In genomic region chr14:103900817-103901216, GRCm38 (mm10) we compare ENCODE assay signal across 26 mouse cellular contexts. TPM values are rescaled to one million over a fixed set of nuclear protein-coding genes. Genes with fewer than 3 reads are reported as not detected.
A peak's percentile ranks its signal among the peaks of the same experiment; 100 is the strongest.
DNase-seq lines count a peak whose midpoint lies in the region; ATAC-seq lines count a peak whose summit lies in the region.
"Had no signal": no experiment of that assay in that cellular context is flagged by ENCODE, and none has a peak within 500 bp of the region (broad histone marks: within the 10 kb centered on the region; RNA-seq: fewer than 3 reads in every experiment).

No protein-coding gene starts in this region.

- no peak overlapping the region for H3K9ac ChIP-seq in hindbrain, embryonic 14.5 days
- H3K9ac ChIP-seq: embryonic facial prominence, embryonic 12.5 days; embryonic facial prominence, embryonic 15.5 days; forebrain, embryonic 12.5 days; heart, embryonic 12.5 days; heart, embryonic 15.5 days; hindbrain, embryonic 12.5 days; intestine, embryonic 15.5 days had no signal

- H3K36me3 ChIP-seq in hindbrain, embryonic 10.5 days = no peaks in the 10 kb centered on the region
- H3K36me3 ChIP-seq in hindbrain, embryonic 14.5 days (replicated peaks; ENCODE audit: control insufficient read depth, insufficient read depth) = no peaks in the 10 kb centered on the region
- H3K36me3 ChIP-seq: embryonic facial prominence, embryonic 12.5 days; embryonic facial prominence, embryonic 15.5 days; forebrain, embryonic 12.5 days; heart, embryonic 12.5 days; heart, embryonic 15.5 days; hindbrain, embryonic 12.5 days; intestine, embryonic 15.5 days had no signal

- ATAC-seq in hindbrain, embryonic 14.5 days (ENCODE audit: low FRiP score) = no peak
- ATAC-seq in common myeloid progenitor, adult 5-6 weeks (replicated peaks; ENCODE audit: low read depth, poor library complexity, severe bottlenecking) = 0 out of 2 replicates have a peak, but pooled peaks have one; percentile 20
- 0 out of 2 replicates have a peak, but pooled peaks have one; percentile 22 for ATAC-seq in megakaryocyte, adult 5-6 weeks (ENCODE audit: poor library complexity, severe bottlenecking)
- ATAC-seq: activated CD4-positive, CD25-positive, alpha-beta regulatory T cell, adult 4 months; forebrain, embryonic 16.5 days; hindbrain, embryonic 16.5 days; intestine, embryonic 15.5 days had no signal

- H3K27ac ChIP-seq in hindbrain, embryonic 10.5 days = peak overlapping the region; percentile 88
- H3K27ac ChIP-seq in hindbrain, embryonic 14.5 days = no peak overlapping the region
- H3K27ac ChIP-seq: embryonic facial prominence, embryonic 12.5 days; embryonic facial prominence, embryonic 15.5 days; forebrain, embryonic 12.5 days; heart, embryonic 15.5 days; intestine, embryonic 15.5 days had no signal

- no peaks in the 10 kb centered on the region for H3K9me3 ChIP-seq in hindbrain, embryonic 10.5 days
- no peaks in the 10 kb centered on the region for H3K9me3 ChIP-seq in hindbrain, embryonic 14.5 days (ENCODE audit: control insufficient read depth, low read length)
- H3K9me3 ChIP-seq: embryonic facial prominence, embryonic 12.5 days; embryonic facial prominence, embryonic 15.5 days; forebrain, embryonic 12.5 days; heart, embryonic 12.5 days; heart, embryonic 15.5 days; hindbrain, embryonic 12.5 days; intestine, embryonic 15.5 days had no signal

- WGBS in hindbrain, embryonic 10.5 days = 74% methylated on average over 2 of the region's 2 CpGs
- WGBS in hindbrain, embryonic 14.5 days = 55% methylated on average over 2 of the region's 2 CpGs

- H3K27me3 ChIP-seq in hindbrain, embryonic 10.5 days (ENCODE audit: insufficient read depth, poor library complexity, severe bottlenecking) = no peaks in the 10 kb centered on the region
- no peaks in the 10 kb centered on the region for H3K27me3 ChIP-seq in hindbrain, embryonic 14.5 days (ENCODE audit: control insufficient read depth, insufficient read depth, low read length)
- H3K27me3 ChIP-seq: embryonic facial prominence, embryonic 12.5 days; embryonic facial prominence, embryonic 15.5 days; forebrain, embryonic 12.5 days; heart, embryonic 12.5 days; heart, embryonic 15.5 days; hindbrain, embryonic 12.5 days; intestine, embryonic 15.5 days had no signal

- no peak overlapping the region for H3K4me3 ChIP-seq in hindbrain, embryonic 10.5 days
- no peak overlapping the region for H3K4me3 ChIP-seq in hindbrain, embryonic 14.5 days (replicated peaks; ENCODE audit: low read length)
- H3K4me3 ChIP-seq: embryonic facial prominence, embryonic 12.5 days; embryonic facial prominence, embryonic 15.5 days; forebrain, embryonic 12.5 days; heart, embryonic 12.5 days; heart, embryonic 15.5 days; hindbrain, embryonic 12.5 days; intestine, embryonic 15.5 days had no signal

- no peak for DNase-seq in hindbrain, embryonic 10.5 days (ENCODE audit: low spot score)
- no peak for DNase-seq in hindbrain, embryonic 14.5 days (ENCODE audit: low spot score)
- DNase-seq in left cerebral cortex, adult 11 months (ENCODE audit: low spot score) = no peak
- DNase-seq in kidney, postnatal 10 days = no peak
- DNase-seq: adrenal gland, adult 8-10 months; adrenal gland, postnatal 25 days; cerebellum, adult 11-12 months; cerebellum, adult 8-10 months; cerebellum, postnatal 14 days; gastrocnemius, postnatal 10 days; gastrocnemius, postnatal 36 days; heart, adult 18-20 months; heart, postnatal 10 days; heart, postnatal 4 days had no signal

- H3K4me2 ChIP-seq in hindbrain, embryonic 14.5 days (replicated peaks) = no peak overlapping the region
- H3K4me2 ChIP-seq: embryonic facial prominence, embryonic 12.5 days; embryonic facial prominence, embryonic 15.5 days; forebrain, embryonic 12.5 days; heart, embryonic 12.5 days; heart, embryonic 15.5 days; hindbrain, embryonic 12.5 days; intestine, embryonic 15.5 days had no signal

- H3K4me1 ChIP-seq in hindbrain, embryonic 10.5 days (replicated peaks) = peaks cover 37% of the 10 kb centered on the region
- H3K4me1 ChIP-seq in hindbrain, embryonic 14.5 days (replicated peaks; ENCODE audit: control insufficient read depth, insufficient read depth, low read length) = peaks cover 10% of the 10 kb centered on the region
- H3K4me1 ChIP-seq: embryonic facial prominence, embryonic 15.5 days had no signal

RNA-seq across cellular contexts. Expression of gene Ednrb, which starts 56.6 kb away (rescaled TPM):
- polyA plus RNA-seq in hindbrain, embryonic 10.5 days (2016; fragmentation: Nextera tagmentation; extraction: Ambion mirVana) = 76.5 and 105 TPM in 2 replicates
- polyA plus RNA-seq in hindbrain, embryonic 14.5 days (2014; fragmentation: Nextera tagmentation; extraction: Ambion mirVana) = 135 and 151 TPM in 2 replicates
- 0.23 TPM in 1 of 2 replicates, not detected in the other for total RNA-seq in common myeloid progenitor, adult 5-6 weeks (2017)
- 3.1 and 4.8 TPM in 2 replicates for total RNA-seq in megakaryocyte, adult 5-6 weeks (2015)
- total RNA-seq in megakaryocyte, adult 5-6 weeks (2017) = 2.8 and 4.1 TPM in 2 replicates
- polyA plus RNA-seq: activated CD4-positive, CD25-positive, alpha-beta regulatory T cell, adult 4 months had no signal
